Mouse (Mus musculus) embryonic facial prominence, embryonic 14.5 days (tissue): ENCODE results near the gene Ipo13. TPM values are rescaled to one million over a fixed set of nuclear protein-coding genes. Genes with fewer than 3 reads are reported as not detected.

Experiments
- ATAC-seq: fragments of 200-750 bp; cut with Nextera tagmentation; 2 replicates; pipeline ENCODE4 v1.8.0; 2017; ENCODE audit warnings: low read depth, moderate number of reproducible peaks, moderate TSS enrichment
- DNase-seq: peaks from one replicate; pipeline ENCODE4 v3.0.0-alpha.2; 2015; ENCODE audit warnings: low spot score
- H3K27ac ChIP-seq: fragments of 300-500 bp; sonication (generic); replicated peaks from 2 replicates; pipeline ENCODE4 v1.5.1; 2014; ENCODE audit warnings: low read depth, mild to moderate bottlenecking, low read length, moderate library complexity
- H3K27me3 ChIP-seq: fragments of 300-500 bp; sonication (generic); replicated peaks from 2 replicates; pipeline ENCODE4 v1.6.1; 2014; ENCODE audit warnings: low read length; ENCODE audit not compliant: control insufficient read depth, insufficient read depth
- H3K36me3 ChIP-seq: fragments of 300-500 bp; sonication (generic); 2 replicates; pipeline ENCODE4 v1.6.1; 2014; ENCODE audit warnings: low read length, mixed read lengths; ENCODE audit not compliant: control insufficient read depth, insufficient read depth
- H3K4me1 ChIP-seq: fragments of 300-500 bp; sonication (generic); 2 replicates; pipeline ENCODE4 v1.6.1; 2014; ENCODE audit warnings: antibody characterized with exemption, low read length; ENCODE audit not compliant: control insufficient read depth, insufficient read depth
- H3K4me2 ChIP-seq: fragments of 300-500 bp; sonication (generic); 2 replicates; pipeline ENCODE4 v1.6.1; 2014; ENCODE audit warnings: low read depth, mild to moderate bottlenecking, low read length, moderate library complexity, mixed read lengths
- H3K4me3 ChIP-seq: fragments of 300-500 bp; sonication (generic); 2 replicates; pipeline ENCODE4 v1.5.1; 2014; ENCODE audit warnings: low read depth, mild to moderate bottlenecking, low read length
- H3K9ac ChIP-seq: fragments of 300-500 bp; sonication (generic); 2 replicates; pipeline ENCODE4 v1.6.1; 2014; ENCODE audit warnings: low read depth, mild to moderate bottlenecking, low read length, moderate library complexity, mixed read lengths
- H3K9me3 ChIP-seq: fragments of 300-500 bp; sonication (generic); 2 replicates; pipeline ENCODE4 v1.6.1; 2016; ENCODE audit warnings: low read length; ENCODE audit not compliant: control insufficient read depth
- WGBS: fragments of 180-500 bp; shearing (Covaris S2); extraction: QIAGEN DNeasy Blood & Tissue Kit; methylation state at CpG from one replicate; pipeline ENCODE4 v1.1.7; 2014; 5-methylcytosine and 5-hydroxymethylcytosine counted together
- polyA plus RNA-seq: library from polyadenylated mRNA; unstranded; fragments of >200 nt; fragmentation: Nextera tagmentation; extraction: Ambion mirVana; gene quantifications from 2 replicates; pipeline ENCODE4 v1.2.1, GENCODE M21; 2014

The Ipo13 gene
- polyA plus RNA-seq, 1 experiment from 2014 or later: 38.2 TPM

DNA sequence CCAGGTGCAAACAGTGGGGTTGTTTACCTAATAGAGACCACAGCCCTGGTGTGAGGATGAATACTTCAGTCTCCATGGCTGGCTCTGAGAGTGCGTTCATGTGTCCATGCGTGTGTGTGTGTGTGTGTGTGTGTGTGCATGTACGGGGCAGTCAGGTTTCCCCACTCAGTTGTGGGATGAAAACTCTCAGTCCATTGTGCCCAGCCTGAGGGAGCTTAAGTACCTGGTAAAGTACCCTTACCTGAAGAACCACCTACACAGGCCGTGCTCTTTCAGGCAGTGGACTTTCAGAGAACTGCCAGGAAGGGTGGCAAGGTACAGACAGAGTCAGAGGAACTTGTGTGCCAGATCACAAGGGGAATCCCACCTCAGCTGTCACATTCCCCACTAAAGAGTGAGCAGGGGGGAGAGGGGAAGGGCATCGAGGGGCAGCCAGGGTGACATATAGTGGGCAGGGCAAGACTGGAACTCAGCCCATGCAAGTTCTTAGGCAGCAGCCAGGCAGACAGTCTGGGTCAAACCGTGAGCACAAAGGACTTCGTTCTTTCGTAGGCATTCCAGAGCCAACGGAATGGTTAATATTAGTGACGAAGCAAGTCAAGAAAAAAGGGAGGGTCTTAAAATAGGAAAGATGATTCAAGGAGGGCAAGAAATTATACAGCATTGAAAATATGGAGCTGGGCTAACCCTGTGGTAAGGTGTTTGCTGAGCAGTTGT is 62.5 kb downstream of the Ipo13 start:
- Histone ChIP-seq H3K36me3 (peaks cover 9% of the 10 kb centered on the region; the same call in 1 of the 2 replicates), H3K4me3 (no peak overlapping the region), H3K9me3 (no peaks in the 10 kb centered on the region), H3K4me1 (no peaks in the 10 kb centered on the region), H3K4me2 (no peak overlapping the region), H3K27me3 (no peaks in the 10 kb centered on the region), H3K27ac (no peak overlapping the region), H3K9ac (no peak overlapping the region)
- ATAC-seq (no peak), DNase-seq (no peak)
- 79% methylated on average over 10 of the region's 10 CpGs for WGBS

DNA sequence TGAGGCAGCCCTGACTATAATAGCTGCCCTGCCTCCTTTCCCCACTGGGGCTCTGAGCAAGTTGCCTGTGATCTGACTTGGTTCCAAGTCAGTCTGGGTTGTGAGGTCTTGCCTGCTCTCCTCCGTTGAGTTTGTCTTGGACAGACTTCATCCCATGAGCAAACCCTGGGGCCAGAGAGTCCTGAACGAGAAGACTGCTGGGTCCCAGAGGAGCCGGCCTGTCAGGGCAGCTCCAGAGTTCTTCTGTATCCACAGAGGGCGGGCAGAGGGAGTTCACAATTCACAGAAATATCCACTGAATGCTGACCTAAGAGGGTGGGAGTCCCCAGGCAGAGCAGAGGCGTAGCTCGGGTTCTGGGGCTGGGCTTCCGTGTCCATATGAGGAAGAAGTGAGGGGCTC is 63.9 kb downstream of the Ipo13 start:
- no peaks in the 10 kb centered on the region for H3K36me3 ChIP-seq
- H3K27me3 ChIP-seq: no peaks in the 10 kb centered on the region
- H3K4me1 ChIP-seq: no peaks in the 10 kb centered on the region
- H3K4me2 ChIP-seq: no peak overlapping the region
- ATAC-seq (no peak), DNase-seq (no peak)
- WGBS: 57% methylated on average over 7 of the region's 7 CpGs
- no peak overlapping the region for H3K9ac ChIP-seq
- H3K27ac ChIP-seq: no peak overlapping the region
- no peak overlapping the region for H3K4me3 ChIP-seq
- no peaks in the 10 kb centered on the region for H3K9me3 ChIP-seq

DNA sequence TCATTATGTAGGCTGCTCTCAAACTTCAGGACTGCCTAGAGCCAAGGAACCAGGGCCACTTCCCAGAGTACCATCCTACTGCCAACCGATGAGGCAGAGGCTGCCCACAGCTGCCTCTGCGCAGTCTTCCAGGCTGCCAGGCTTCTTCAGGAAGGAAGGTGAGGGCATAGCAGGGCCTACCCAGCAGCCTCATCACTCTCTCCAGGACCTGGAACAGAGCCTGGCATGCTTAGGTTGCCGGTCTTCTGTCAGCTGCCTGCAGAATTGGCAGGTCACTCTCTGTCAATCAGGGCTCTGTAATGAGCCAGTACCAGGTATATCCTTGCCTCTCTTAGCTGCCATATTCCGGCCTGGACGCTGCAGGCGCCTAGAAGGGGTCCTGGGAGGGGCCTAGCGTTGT is 64.6 kb downstream of the Ipo13 start:
- ATAC-seq (no peak), DNase-seq (no peak)
- Histone ChIP-seq H3K4me3 (no peak overlapping the region), H3K4me1 (no peaks in the 10 kb centered on the region), H3K27ac (no peak overlapping the region), H3K36me3 (no peaks in the 10 kb centered on the region), H3K9ac (no peak overlapping the region), H3K9me3 (no peaks in the 10 kb centered on the region), H3K4me2 (no peak overlapping the region), H3K27me3 (no peaks in the 10 kb centered on the region)
- 85% methylated on average over 6 of the region's 7 CpGs for WGBS

DNA sequence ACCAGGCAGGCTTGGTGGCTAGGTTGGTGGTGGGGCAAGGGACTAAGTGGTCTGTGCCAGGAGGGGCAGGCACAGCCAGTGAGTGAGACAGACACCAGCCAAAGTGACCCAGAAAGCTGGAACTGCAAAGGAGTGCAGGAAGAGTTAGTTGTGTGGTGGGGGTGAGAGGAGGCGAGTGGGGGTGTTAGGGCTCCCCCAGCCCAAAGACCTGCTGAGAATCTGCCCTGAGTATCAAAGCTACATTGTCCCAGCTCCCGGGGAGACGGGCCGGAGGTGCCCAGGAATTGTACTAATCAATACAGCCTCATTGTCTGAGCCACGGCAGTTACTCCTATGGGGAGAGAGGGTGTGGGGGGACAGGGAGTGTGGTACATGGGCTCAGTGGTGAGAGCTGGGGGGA is 65.3 kb downstream of the Ipo13 start:
- Histone ChIP-seq H3K4me2 (no peak overlapping the region), H3K36me3 (no peaks in the 10 kb centered on the region), H3K9ac (no peak overlapping the region), H3K27ac (no peak overlapping the region), H3K4me3 (no peak overlapping the region), H3K27me3 (no peaks in the 10 kb centered on the region), H3K9me3 (no peaks in the 10 kb centered on the region), H3K4me1 (no peaks in the 10 kb centered on the region)
- DNase-seq (no peak), ATAC-seq (no peak)
- 33% methylated on average over 5 of the region's 5 CpGs for WGBS

DNA sequence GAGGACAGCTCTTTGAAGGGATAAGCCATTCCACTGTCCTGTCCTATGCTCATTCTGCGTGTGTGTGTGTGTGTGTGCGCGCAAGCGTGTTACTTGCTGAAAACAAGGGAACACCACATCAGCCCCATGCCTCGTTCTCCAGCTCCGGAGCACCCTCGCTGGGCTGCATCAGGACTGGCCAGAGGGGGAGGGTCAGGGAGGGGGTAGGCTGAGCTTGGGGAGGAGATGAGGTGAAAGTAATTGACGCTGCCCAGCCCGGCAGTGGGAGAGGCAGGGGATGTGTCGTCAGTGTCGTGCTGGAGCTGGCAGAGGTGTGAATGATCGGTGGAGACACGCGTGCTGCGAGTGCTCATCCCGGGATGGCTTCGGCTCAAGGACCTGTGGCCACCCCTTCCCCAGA is 65.7 kb downstream of the Ipo13 start:
- no peaks in the 10 kb centered on the region for H3K27me3 ChIP-seq
- H3K36me3 ChIP-seq: no peaks in the 10 kb centered on the region
- H3K4me1 ChIP-seq: no peaks in the 10 kb centered on the region
- DNase-seq (no peak), ATAC-seq (no peak)
- H3K27ac ChIP-seq: no peak overlapping the region
- no peaks in the 10 kb centered on the region for H3K9me3 ChIP-seq
- WGBS: 76% methylated on average over 17 of the region's 17 CpGs
- no peak overlapping the region for H3K9ac ChIP-seq
- H3K4me3 ChIP-seq: no peak overlapping the region
- no peak overlapping the region for H3K4me2 ChIP-seq

DNA sequence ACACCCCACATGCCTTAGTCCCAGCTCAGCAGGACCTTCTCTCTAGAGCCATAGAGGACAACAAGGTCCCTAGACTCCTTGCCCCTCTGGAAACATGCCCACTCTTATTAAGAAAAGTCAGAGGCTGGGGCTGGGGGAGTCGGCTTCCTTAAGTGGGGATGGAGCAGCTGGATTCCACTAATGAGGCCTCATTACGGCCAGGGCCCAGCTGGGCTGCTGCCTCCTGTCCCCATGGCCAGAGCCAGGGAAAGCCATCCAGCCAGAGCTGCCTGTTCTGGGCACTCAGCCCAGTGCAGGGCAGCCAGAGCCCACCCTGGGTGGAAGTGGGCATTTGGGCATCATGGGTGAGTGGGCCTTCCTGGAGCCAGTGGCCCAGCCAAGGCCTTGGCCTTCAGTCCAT is 67.8 kb downstream of the Ipo13 start:
- H3K27ac ChIP-seq: no peak overlapping the region
- H3K9ac ChIP-seq: no peak overlapping the region
- no peak overlapping the region for H3K4me3 ChIP-seq
- no peaks in the 10 kb centered on the region for H3K9me3 ChIP-seq
- no peaks in the 10 kb centered on the region for H3K27me3 ChIP-seq
- WGBS: 23% methylated on average over 1 of the region's 2 CpGs
- no peak for ATAC-seq
- no peaks in the 10 kb centered on the region for H3K36me3 ChIP-seq
- DNase-seq: peak; percentile 40
- no peaks in the 10 kb centered on the region for H3K4me1 ChIP-seq
- no peak overlapping the region for H3K4me2 ChIP-seq

DNA sequence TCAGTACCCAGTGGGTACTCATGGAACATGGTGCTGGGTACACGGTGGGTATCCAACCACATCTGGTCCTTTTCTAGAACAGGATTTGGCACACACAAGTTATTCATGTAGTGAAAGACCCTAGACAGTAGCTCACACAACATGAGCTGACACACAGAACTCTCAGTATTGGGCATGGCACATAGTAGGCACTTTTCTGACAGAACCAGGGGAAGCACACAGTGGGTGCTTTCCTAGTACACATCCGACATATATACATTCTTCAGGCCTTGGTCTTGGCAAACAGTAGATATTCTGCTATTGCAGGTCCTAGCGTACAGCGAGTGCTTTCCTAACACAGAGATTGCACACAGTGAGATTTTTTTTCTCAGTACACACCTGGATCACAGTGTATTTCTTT is 68.5 kb downstream of the Ipo13 start:
- Histone ChIP-seq H3K9me3 (no peaks in the 10 kb centered on the region), H3K27ac (no peak overlapping the region), H3K27me3 (no peaks in the 10 kb centered on the region), H3K4me3 (no peak overlapping the region), H3K9ac (no peak overlapping the region), H3K4me1 (no peaks in the 10 kb centered on the region), H3K36me3 (no peaks in the 10 kb centered on the region), H3K4me2 (no peak overlapping the region)
- no peak for DNase-seq
- WGBS: 93% methylated on average over 4 of the region's 4 CpGs
- ATAC-seq: no peak

DNA sequence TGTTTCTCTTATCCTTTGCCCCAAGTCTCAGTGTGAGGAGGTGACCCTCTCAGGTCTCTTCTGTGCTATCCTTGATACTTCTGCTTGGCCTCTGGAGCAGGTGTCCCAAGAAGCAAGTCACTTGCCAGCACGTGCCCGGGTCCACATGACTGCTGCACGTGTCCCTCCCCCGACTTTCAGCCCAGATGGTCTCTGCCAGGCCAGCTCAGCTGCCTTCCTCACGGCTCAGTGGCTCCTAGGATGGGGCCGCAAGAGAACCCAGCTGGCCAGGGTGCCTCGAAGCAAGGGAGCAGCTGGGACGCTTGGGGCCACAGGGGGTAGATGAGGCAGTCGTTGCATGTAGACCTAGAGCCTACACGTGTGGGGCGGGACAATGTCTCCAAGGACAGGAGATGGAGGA is 69.5 kb downstream of the Ipo13 start:
- 83% methylated on average over 10 of the region's 11 CpGs for WGBS
- Histone ChIP-seq H3K9ac (no peak overlapping the region), H3K4me1 (no peaks in the 10 kb centered on the region), H3K4me2 (no peak overlapping the region), H3K4me3 (no peak overlapping the region), H3K36me3 (no peaks in the 10 kb centered on the region), H3K9me3 (no peaks in the 10 kb centered on the region), H3K27ac (no peak overlapping the region), H3K27me3 (no peaks in the 10 kb centered on the region)
- no peak for DNase-seq
- ATAC-seq: no peak; the same call in 1 of the 2 replicates
